In genomic region chr12:110608460-110609152, GRCm38 (mm10) we compare ENCODE assay signal across 7 mouse cellular contexts. TPM values are rescaled to one million over a fixed set of nuclear protein-coding genes. Genes with fewer than 3 reads are reported as not detected.
DNase-seq lines count a peak whose midpoint lies in the region; ATAC-seq and TF ChIP-seq lines count a peak whose summit lies in the region.

No protein-coding gene starts in this region.

- no peak overlapping the region for H3K9ac ChIP-seq in embryonic facial prominence, embryonic 14.5 days (ENCODE audit: low read depth, low read length)

- H3K36me3 ChIP-seq in E14TG2a.4 (ENCODE audit: insufficient read depth, low read length) (peaks cover 63% of the 10 kb centered on the region), myocyte (ENCODE audit: control insufficient read depth, insufficient read depth) (peaks cover 4% of the 10 kb centered on the region)
- H3K36me3 ChIP-seq in embryonic facial prominence, embryonic 14.5 days (ENCODE audit: control insufficient read depth, insufficient read depth, low read length) = peaks cover 31% of the 10 kb centered on the region

- H3K4me1 ChIP-seq in E14TG2a.4 (replicated peaks; ENCODE audit: low read depth, low read length) = peaks cover 84% of the 10 kb centered on the region
- 0 out of 2 replicates have a peak, but pooled peaks cover 5% of the 10 kb centered on the region for H3K4me1 ChIP-seq in embryonic facial prominence, embryonic 14.5 days (ENCODE audit: control insufficient read depth, insufficient read depth, low read length)

- no peaks in the 10 kb centered on the region for H3K27me3 ChIP-seq in E14TG2a.4 (ENCODE audit: insufficient read depth, low read length)
- no peaks in the 10 kb centered on the region for H3K27me3 ChIP-seq in embryonic facial prominence, embryonic 14.5 days (replicated peaks; ENCODE audit: control insufficient read depth, insufficient read depth, low read length)
- H3K27me3 ChIP-seq in myocyte (ENCODE audit: control insufficient read depth, insufficient read depth, insufficient read length) = no peaks in the 10 kb centered on the region

- 63% methylated on average over 11 of the region's 11 CpGs for WGBS in embryonic facial prominence, embryonic 14.5 days

- no peak overlapping the region for H3K4me2 ChIP-seq in embryonic facial prominence, embryonic 14.5 days (ENCODE audit: low read depth, low read length)
- H3K4me2 ChIP-seq in myocyte (ENCODE audit: low read depth) = peak overlapping the region; percentile 39

- TF ChIP-seq POLR2A in myocyte (IDR thresholded peaks at IDR 0.05; ENCODE audit: insufficient read length, low read depth) = no peak

- DNase-seq in Muller cell, postnatal 12 days (ENCODE audit: inconsistent ontology term) = peak; percentile 48
- DNase-seq in embryonic facial prominence, embryonic 14.5 days (ENCODE audit: low spot score) = peak; percentile 79
- DNase-seq in heart, postnatal 14 days = peak; percentile 70 to 77
- peak; percentile 46 to 55 for DNase-seq in left cerebral cortex, postnatal 36 days (ENCODE audit: low spot score in 2 of 2)
- DNase-seq in thymus, postnatal 4 days = no peak

- no peak overlapping the region for H3K27ac ChIP-seq in embryonic facial prominence, embryonic 14.5 days (replicated peaks; ENCODE audit: low read depth, low read length)

- H3K4me3 ChIP-seq in E14TG2a.4 (replicated peaks; ENCODE audit: low read length) (peak overlapping the region; percentile 32; the same call in 1 of the 2 replicates), myocyte (no peak overlapping the region)
- H3K4me3 ChIP-seq in embryonic facial prominence, embryonic 14.5 days (ENCODE audit: low read depth, low read length) = no peak overlapping the region

- ATAC-seq in embryonic facial prominence, embryonic 14.5 days (ENCODE audit: low read depth) = peak; percentile 84

- no peak for TF ChIP-seq CTCF in E14TG2a.4 (conservative IDR thresholded peaks at IDR 0.05; ENCODE audit: low read length)

- H3ac ChIP-seq in myocyte (ENCODE audit: control insufficient read depth, insufficient read length) = no peak overlapping the region

- intact Hi-C loops in heart, postnatal 14 days (cut with DNase I) = no loop called here
- intact Hi-C loops in left cerebral cortex, postnatal 36 days (cut with DNase I) = no loop called here

- H3K79me2 ChIP-seq in myocyte (ENCODE audit: control insufficient read depth, insufficient read depth) = peaks cover 94% of the 10 kb centered on the region

- H3K9me3 ChIP-seq in E14TG2a.4 (ENCODE audit: low read length) = no peaks in the 10 kb centered on the region
- H3K9me3 ChIP-seq in embryonic facial prominence, embryonic 14.5 days (ENCODE audit: control insufficient read depth, low read length) = no peaks in the 10 kb centered on the region

TF ChIP-seq in myocyte, 11 proteins besides CTCF, POLR2A, EP300 and RAD21:
- TF ChIP-seq CEBPB (IDR thresholded peaks at IDR 0.05; ENCODE audit: insufficient read depth, poor library complexity, severe bottlenecking) = peak; percentile 46; the same call in 1 of the 2 replicates
- TF ChIP-seq E2F4 (IDR thresholded peaks at IDR 0.05; ENCODE audit: insufficient read depth) = no peak

RNA-seq across cellular contexts. Expression of gene Dync1h1, which starts 7.4 kb away (rescaled TPM):
- 60.5 and 69.2 TPM in 2 replicates for polyA plus RNA-seq in embryonic facial prominence, embryonic 14.5 days (2014; fragmentation: Nextera tagmentation; extraction: Ambion mirVana)
- total RNA-seq in heart, postnatal 14 days (2021) = 100 to 1,000 TPM; 147 to 161 TPM
- total RNA-seq in left cerebral cortex, postnatal 36 days (2021) = 100 to 1,000 TPM; 323 to 329 TPM
- polyA plus RNA-seq in myocyte (2012; fragmentation: generic; extraction: Trizol) = 128 TPM
